Mouse (Mus musculus): ENCODE results near the gene Apc2.

Apc2 gene

GRCm38 (mm10) chr10:80321014-80321669, 25.4 kb downstream of the Apc2 start:
- no peak for DNase-seq (ENCODE audit: low spot score)

GRCm38 (mm10) chr10:80321670-80322581, 26.1 kb downstream of the Apc2 start:
- DNase-seq (ENCODE audit: low spot score) = no peak

GRCm38 (mm10) chr10:80322811-80323211, 27.0 kb downstream of the Apc2 start:
- DNase-seq (ENCODE audit: low spot score) = peak; percentile 23

GRCm38 (mm10) chr10:80323261-80324119, 27.7 kb downstream of the Apc2 start:
- DNase-seq (ENCODE audit: low spot score) = peak; percentile 85

- peak; percentile 24 for DNase-seq (ENCODE audit: low spot score)
Observed at GRCm38 (mm10) chr10:80324120-80325037, 28.6 kb downstream of the Apc2 start.

GRCm38 (mm10) chr10:80325045-80325444, 29.3 kb downstream of the Apc2 start:
- DNase-seq (ENCODE audit: low spot score) = no peak

GRCm38 (mm10) chr10:80329273-80330081, 33.7 kb downstream of the Apc2 start, which contains the start of the genes Pcsk4 and Reep6:
Gene Pcsk4 (minus strand): TSS chr10:80329498.
Gene Reep6 (plus strand): TSS chr10:80329953.
- peak; percentile 70 for DNase-seq (ENCODE audit: low spot score)

GRCm38 (mm10) chr10:80330084-80330483, 34.3 kb downstream of the Apc2 start:
- no peak for DNase-seq (ENCODE audit: low spot score)

GRCm38 (mm10) chr10:80330888-80331287, 35.1 kb downstream of the Apc2 start:
- DNase-seq (ENCODE audit: low spot score) = no peak

GRCm38 (mm10) chr10:80331636-80332524, 36.1 kb downstream of the Apc2 start:
- DNase-seq (ENCODE audit: low spot score) = peak; percentile 70

GRCm38 (mm10) chr10:80332525-80332989, 36.8 kb downstream of the Apc2 start:
- peak; percentile 75 for DNase-seq (ENCODE audit: low spot score)

- DNase-seq (ENCODE audit: low spot score) = no peak
Observed at GRCm38 (mm10) chr10:80336263-80336662, 40.5 kb downstream of the Apc2 start.

GRCm38 (mm10) chr10:80339941-80340750, 44.4 kb downstream of the Apc2 start:
- peak; percentile 80 for DNase-seq (ENCODE audit: low spot score)

- DNase-seq (ENCODE audit: low spot score) = no peak
Observed at GRCm38 (mm10) chr10:80341026-80341425, 45.2 kb downstream of the Apc2 start.

- no peak for DNase-seq (ENCODE audit: low spot score)
Observed at GRCm38 (mm10) chr10:80341491-80342304, 45.9 kb downstream of the Apc2 start.

GRCm38 (mm10) chr10:80342305-80342748, 46.5 kb downstream of the Apc2 start:
- no peak for DNase-seq (ENCODE audit: low spot score)

Measured in adipocyte (in vitro differentiated cells).